In the genomic region with DNA sequence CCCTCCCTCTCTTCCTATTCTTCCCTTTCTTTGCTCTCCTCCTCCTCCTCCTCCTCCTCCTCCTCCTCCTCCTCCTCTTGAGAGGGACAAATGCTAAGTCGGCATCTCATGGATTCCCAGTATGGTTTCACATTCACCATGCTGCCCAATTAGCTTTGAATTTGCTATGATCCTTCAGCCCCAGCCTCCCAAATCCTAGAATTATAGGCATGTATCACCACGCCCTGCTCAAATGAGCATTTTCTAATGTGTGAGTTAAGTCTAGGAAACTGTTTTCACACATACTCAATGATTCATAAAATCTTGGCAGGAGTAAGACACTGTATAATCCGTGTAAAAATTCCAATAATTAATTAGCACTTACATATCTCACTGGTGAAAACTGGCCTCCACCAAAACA, we compare ENCODE assay signal across 20 mouse cellular contexts.
A peak's percentile ranks its signal among the peaks of the same experiment; 100 is the strongest.
DNase-seq lines count a peak whose midpoint lies in the region; ATAC-seq and TF ChIP-seq lines count a peak whose summit lies in the region.
"Had no signal": no experiment of that assay in that cellular context is flagged by ENCODE, and none has a peak within 500 bp of the region (broad histone marks: within the 10 kb centered on the region; RNA-seq: fewer than 3 reads in every experiment).

No protein-coding gene starts in this region.

- H3K27me3 ChIP-seq in forebrain, embryonic 16.5 days (replicated peaks; ENCODE audit: control insufficient read depth, insufficient read depth, low read length) = peaks cover 5% of the 10 kb centered on the region; the same call in 1 of the 2 replicates
- no peaks in the 10 kb centered on the region for H3K27me3 ChIP-seq in forebrain, embryonic 11.5 days (ENCODE audit: control insufficient read depth, insufficient read depth, low read length)
- H3K27me3 ChIP-seq in hindbrain, embryonic 13.5 days = no peaks in the 10 kb centered on the region
- H3K27me3 ChIP-seq: embryonic facial prominence, embryonic 12.5 days; forebrain, embryonic 13.5 days; Patski had no signal

- no peak overlapping the region for H3K4me3 ChIP-seq in forebrain, embryonic 16.5 days (replicated peaks; ENCODE audit: low read length)
- no peak overlapping the region for H3K4me3 ChIP-seq in forebrain, embryonic 11.5 days (ENCODE audit: low read depth, low read length)
- no peak overlapping the region for H3K4me3 ChIP-seq in hindbrain, embryonic 13.5 days
- H3K4me3 ChIP-seq: embryonic facial prominence, embryonic 10.5 days; embryonic facial prominence, embryonic 12.5 days; forebrain, embryonic 13.5 days had no signal

- no peak overlapping the region for H3K4me2 ChIP-seq in forebrain, embryonic 16.5 days (ENCODE audit: low read length)
- no peak overlapping the region for H3K4me2 ChIP-seq in forebrain, embryonic 11.5 days (ENCODE audit: low read depth, low read length, severe bottlenecking)
- no peak overlapping the region for H3K4me2 ChIP-seq in hindbrain, embryonic 13.5 days
- H3K4me2 ChIP-seq: embryonic facial prominence, embryonic 12.5 days; forebrain, embryonic 13.5 days had no signal

- WGBS in forebrain, embryonic 16.5 days = 46% methylated on average over 3 of the region's 3 CpGs
- 72% methylated on average over 3 of the region's 3 CpGs for WGBS in forebrain, embryonic 11.5 days
- WGBS in hindbrain, embryonic 13.5 days = 84% methylated on average over 3 of the region's 3 CpGs

- no peak for DNase-seq in forebrain, embryonic 11.5 days (ENCODE audit: low spot score)
- peak; percentile 63 for DNase-seq in Muller cell, postnatal 12 days (ENCODE audit: inconsistent ontology term)
- peak; percentile 42 for DNase-seq in brain, embryonic 14.5 days (ENCODE audit: low read depth)
- DNase-seq in adrenal gland, postnatal 4 days (ENCODE audit: low spot score in 2 of 2) = no peak
- DNase-seq: adrenal gland, adult 8-10 months; adrenal gland, postnatal 14 days; adrenal gland, postnatal 36 days; cerebellum, adult 11-12 months; cerebellum, adult 2 months; cerebellum, adult 9-10 months; cerebellum, postnatal 10 days; cerebellum, postnatal 25 days; forebrain, postnatal 0 days had no signal

- H3K4me1 ChIP-seq in forebrain, embryonic 16.5 days (replicated peaks; ENCODE audit: control insufficient read depth, insufficient read depth, low read length) = peaks cover 5% of the 10 kb centered on the region; the same call in 1 of the 2 replicates
- no peaks in the 10 kb centered on the region for H3K4me1 ChIP-seq in forebrain, embryonic 11.5 days (replicated peaks; ENCODE audit: control insufficient read depth, insufficient read depth, low read length)
- H3K4me1 ChIP-seq in hindbrain, embryonic 13.5 days (replicated peaks) = peaks cover 18% of the 10 kb centered on the region

- no peak for TF ChIP-seq POLR2A in brain, embryonic 14.5 days (IDR thresholded peaks at IDR 0.05; ENCODE audit: borderline replicate concordance, extremely low read depth, insufficient read depth, insufficient read length, poor library complexity, severe bottlenecking)

- ATAC-seq in forebrain, embryonic 16.5 days = peak; percentile 47
- no peak for ATAC-seq in forebrain, embryonic 11.5 days (replicated peaks; ENCODE audit: low FRiP score)
- no peak for ATAC-seq in hindbrain, embryonic 13.5 days (ENCODE audit: low FRiP score)
- ATAC-seq: activated CD4-positive, CD25-positive, alpha-beta regulatory T cell, adult 4 months; forebrain, embryonic 13.5 days; forebrain, postnatal 0 days; Patski had no signal

- no peak overlapping the region for H3K27ac ChIP-seq in forebrain, embryonic 16.5 days (ENCODE audit: low read length)
- H3K27ac ChIP-seq in forebrain, embryonic 11.5 days (ENCODE audit: low read depth, low read length) = no peak overlapping the region
- H3K27ac ChIP-seq in hindbrain, embryonic 13.5 days = no peak overlapping the region
- H3K27ac ChIP-seq: embryonic facial prominence, embryonic 10.5 days; embryonic facial prominence, embryonic 12.5 days; forebrain, embryonic 13.5 days had no signal

- no peaks in the 10 kb centered on the region for H3K9me3 ChIP-seq in forebrain, embryonic 16.5 days (ENCODE audit: control insufficient read depth, low read length)
- no peaks in the 10 kb centered on the region for H3K9me3 ChIP-seq in forebrain, embryonic 11.5 days (ENCODE audit: control insufficient read depth, low read length)
- H3K9me3 ChIP-seq in hindbrain, embryonic 13.5 days = no peaks in the 10 kb centered on the region
- H3K9me3 ChIP-seq: embryonic facial prominence, embryonic 10.5 days; embryonic facial prominence, embryonic 12.5 days; forebrain, embryonic 13.5 days had no signal

- H3K36me3 ChIP-seq in forebrain, embryonic 16.5 days (ENCODE audit: control insufficient read depth, insufficient read depth) = no peaks in the 10 kb centered on the region
- H3K36me3 ChIP-seq in forebrain, embryonic 11.5 days (ENCODE audit: control insufficient read depth, insufficient read depth, low read length) = no peaks in the 10 kb centered on the region
- no peaks in the 10 kb centered on the region for H3K36me3 ChIP-seq in hindbrain, embryonic 13.5 days
- H3K36me3 ChIP-seq: embryonic facial prominence, embryonic 10.5 days; embryonic facial prominence, embryonic 12.5 days had no signal

- no peak overlapping the region for H3K9ac ChIP-seq in forebrain, embryonic 16.5 days (replicated peaks; ENCODE audit: low read depth, low read length)
- H3K9ac ChIP-seq in forebrain, embryonic 11.5 days (ENCODE audit: low read length) = no peak overlapping the region
- H3K9ac ChIP-seq in hindbrain, embryonic 13.5 days = no peak overlapping the region
- H3K9ac ChIP-seq: embryonic facial prominence, embryonic 12.5 days; forebrain, embryonic 13.5 days; forebrain, postnatal 0 days had no signal

- TF ChIP-seq CTCF in brain, embryonic 14.5 days (IDR thresholded peaks at IDR 0.05; ENCODE audit: borderline replicate concordance, extremely low read depth, insufficient read depth, insufficient read length) = no peak

Comparison
In these comparisons a context has a peak if more than half of its experiments do, and no peak if none do; other contexts are left out.
1. DNase-seq: peak in Muller cell, postnatal 12 days (single experiment) and brain, embryonic 14.5 days (single experiment); none in forebrain, embryonic 11.5 days (single experiment) and adrenal gland, postnatal 4 days (0 of 2).